Mouse (Mus musculus) retina, postnatal 1 day (tissue): Measurements from ENCODE around the gene Kcnn1.

Experiments
- DNase-seq: peaks from one replicate; pipeline ENCODE4 v3.0.0-alpha.2; 2012

Kcnn1 gene

DNA sequence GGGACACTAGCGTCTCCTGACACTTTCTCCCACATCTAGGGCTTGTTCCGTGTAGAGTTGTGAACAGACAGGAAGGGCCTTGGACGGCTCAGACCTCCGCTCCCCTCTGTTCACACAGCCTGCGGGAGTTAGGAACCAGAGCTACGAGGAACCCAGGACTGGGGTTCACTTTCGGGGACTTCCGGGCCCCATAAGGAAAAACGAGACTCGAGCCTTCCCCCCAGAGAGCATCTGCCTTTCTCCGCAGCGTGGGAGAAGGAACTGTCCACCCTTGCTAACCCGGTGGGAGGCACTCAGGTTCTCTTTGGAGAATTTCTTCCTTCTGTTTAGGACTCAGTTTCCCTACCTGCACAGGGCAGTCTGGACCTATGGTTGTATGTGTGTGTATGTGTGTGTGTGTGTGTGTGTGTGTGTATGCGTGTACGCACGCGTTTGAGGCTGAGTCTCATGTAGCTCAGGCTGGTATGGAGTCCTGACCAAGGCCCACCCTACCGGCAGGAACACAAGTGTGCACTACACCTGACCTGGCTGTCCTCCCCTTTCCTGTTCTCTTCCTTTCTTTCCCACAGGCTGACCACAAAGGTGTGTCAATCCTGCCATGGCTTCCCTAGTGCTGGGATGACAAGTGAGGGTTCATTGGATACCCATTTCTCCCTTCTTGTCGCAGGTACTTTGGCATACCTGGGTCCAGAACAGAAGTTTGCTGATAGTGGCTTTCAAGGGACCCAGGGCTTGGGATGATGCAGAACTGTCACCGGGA, 30.0 kb upstream of the Kcnn1 start:
- no peak for DNase-seq

DNA sequence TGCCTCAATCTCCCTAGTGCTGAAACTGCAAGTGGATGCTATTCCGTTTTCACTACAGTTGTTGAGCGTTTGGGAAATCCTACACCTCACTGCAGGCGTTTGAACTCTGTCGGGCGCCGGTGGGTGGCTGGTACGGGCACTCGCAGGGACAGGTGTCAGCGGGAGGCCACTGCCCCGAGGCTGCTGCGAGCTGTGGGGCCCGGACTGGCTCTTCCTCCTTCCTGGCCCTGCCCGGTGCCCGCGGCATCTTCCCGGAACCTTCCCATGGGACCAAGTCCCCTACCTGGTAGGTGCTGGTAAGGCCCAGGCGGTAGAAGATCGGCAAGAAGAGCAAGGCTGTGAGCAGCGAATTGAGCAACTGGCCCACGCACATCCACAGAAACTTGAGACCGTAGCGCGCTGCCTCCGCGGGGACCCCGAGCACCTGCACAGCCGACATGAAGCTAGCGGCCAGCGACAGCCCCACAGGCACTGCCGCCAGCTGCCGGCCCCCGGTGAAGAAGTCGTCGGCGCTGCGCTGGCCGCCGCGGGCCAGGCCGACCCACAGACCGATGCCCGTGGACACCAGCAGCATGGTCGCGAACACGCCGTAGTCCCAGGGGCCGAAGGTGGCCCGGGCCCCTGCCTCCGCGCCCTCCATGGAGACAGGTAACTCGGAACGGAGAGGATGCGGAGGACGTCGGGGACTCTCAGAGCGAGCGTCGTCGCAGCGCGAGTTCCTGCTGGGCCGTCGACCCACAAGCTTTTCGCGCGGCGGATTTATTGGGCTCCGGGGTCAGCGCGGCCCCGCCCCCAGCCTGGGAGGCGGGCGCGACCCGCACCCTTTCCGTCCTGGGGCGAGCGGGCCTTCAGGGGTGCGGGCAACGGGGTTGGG, 29.2 kb upstream of the Kcnn1 start, which contains the start of gene Slc5a5:
Gene Slc5a5 (minus strand): TSS at position 736 of the 874 bp plus-strand sequence.
- peak; percentile 51 for DNase-seq

DNA sequence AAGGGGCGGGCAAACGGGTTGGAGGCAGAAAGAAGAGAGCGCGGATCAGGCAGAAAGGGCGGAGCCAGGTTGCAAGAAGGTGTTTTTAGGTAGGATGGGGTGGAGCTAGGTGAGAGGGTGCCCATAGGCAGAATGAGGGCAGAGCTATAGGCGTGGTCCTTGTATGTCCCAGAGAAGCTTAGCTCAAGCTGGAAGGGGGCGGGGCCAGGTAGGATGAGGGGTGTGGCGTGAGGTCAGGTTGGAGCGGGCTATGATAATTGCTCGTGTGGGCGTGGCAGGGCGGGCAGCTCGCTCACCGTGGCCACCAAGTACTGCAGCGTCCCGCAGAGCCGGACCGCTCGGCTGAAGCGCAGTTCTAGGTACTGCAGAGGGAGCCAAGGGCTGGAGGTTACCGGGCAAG, 28.3 kb upstream of the Kcnn1 start:
- DNase-seq: peak; percentile 46

DNA sequence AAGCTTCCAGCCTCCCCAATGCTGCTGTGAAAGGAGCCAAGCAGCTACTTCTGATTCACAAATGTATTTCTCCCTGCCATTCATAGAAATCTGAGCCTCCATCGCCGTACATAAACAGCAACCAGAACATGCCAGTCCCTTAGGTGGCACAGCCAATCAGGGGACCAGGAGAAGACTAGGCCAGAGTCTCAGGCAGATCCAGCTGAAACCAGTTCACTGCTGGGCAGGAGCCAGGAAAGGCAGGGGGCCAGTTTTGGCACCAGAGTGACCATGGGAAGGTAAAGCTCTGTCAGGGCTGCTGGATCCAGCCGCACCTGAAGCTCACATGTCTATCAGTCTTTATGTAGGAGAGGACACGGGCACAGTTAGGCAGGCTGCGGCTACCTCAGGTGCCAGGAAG, 27.6 kb upstream of the Kcnn1 start:
- no peak for DNase-seq

DNA sequence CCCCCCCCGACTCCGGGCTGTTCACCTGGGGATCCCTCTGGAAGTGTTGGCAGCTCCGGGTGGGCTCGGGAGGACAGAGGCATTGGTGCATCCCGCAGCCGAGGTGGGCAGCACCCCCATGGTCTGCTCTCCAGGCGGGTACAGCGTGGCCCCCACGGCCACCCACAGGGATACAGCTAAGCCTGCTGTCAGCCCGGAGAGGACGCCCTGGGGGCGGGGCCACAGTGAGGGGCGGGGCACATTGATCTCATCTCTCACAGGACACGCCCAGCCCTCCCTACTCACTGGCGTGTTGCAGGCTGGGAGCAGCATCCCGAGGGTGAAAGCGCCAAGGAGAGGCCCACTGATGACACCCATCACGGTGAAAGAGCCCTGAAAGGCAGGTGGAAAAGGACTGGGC, 24.6 kb upstream of the Kcnn1 start:
- DNase-seq: peak; percentile 84

DNA sequence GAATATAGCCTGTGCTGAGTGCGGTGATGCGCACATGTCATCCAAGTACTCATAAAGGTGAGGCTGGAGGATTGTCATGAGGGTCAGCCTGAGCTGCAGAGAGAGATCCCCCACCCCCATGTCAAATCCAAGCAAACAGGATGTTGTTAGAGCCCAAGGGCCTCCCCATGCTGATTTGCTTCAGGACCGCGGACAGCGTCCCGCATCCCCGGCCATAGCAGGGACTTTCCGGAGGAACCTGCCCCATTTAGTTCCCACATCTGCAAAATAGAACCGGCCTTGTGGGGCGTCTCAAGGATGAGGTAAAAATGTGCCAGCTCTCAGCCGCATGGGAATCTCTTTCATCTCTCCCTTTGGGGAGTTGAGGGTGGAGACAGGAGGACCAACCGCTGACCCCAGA, 22.6 kb upstream of the Kcnn1 start:
- peak; percentile 49 for DNase-seq

DNA sequence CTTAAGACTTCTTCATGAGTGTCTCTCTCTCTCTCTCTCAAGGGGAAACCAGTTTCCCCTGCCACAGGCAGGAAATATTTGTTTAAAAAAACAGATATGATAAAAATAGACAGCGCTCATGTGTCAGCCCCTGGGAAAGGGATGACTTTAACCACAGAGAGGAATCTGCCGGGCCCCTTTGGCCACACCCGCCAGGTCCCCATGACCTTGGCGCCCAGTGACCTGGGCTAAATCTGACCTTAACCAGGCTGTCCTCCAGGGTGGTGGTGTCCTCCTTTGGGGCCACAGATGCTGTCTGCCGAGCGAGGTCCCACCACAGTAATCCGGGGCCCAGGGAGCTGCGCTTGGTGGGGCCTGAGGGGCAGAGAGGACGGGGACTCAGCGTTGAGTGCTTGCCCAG, 21.6 kb upstream of the Kcnn1 start:
- DNase-seq: no peak

DNA sequence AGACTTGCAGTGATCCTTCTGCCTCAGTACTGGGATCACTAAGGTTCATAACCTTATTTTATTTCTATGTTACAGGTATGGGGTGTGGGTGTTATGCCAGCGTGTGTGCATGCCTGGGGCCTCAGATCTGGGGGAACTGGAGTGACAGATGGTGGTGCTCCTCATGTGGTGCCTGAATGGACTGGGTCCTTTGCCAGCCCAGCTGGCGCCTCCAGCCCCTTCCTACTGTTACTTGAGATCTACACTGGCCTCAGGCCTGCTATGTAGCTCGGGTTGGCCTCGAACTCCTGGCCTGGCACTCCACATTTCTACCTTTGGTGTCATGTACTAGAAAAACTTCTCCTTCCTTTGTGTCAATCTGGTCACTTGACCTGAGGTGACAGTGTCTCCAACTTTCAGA, 21.1 kb upstream of the Kcnn1 start:
- DNase-seq: no peak

DNA sequence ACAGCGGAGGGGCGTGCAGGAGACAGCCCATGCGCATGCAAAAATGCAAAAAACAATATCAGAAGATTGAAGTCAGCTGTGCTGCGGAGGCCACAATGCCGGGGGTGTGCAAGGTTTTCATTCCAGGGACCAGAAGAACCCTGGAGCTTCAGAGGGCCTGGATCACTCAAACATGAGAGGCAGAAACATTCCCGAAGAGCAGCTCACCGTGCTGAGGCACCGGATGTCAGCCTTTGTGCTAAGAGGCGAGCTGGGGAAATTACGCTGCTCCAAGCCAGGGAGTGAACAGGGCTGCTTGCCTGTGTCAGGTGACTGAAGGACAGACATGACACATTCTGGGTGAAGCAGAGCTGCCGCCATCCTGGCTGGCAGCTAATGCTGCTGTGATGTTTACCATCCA, 17.5 kb upstream of the Kcnn1 start:
- DNase-seq: no peak

DNA sequence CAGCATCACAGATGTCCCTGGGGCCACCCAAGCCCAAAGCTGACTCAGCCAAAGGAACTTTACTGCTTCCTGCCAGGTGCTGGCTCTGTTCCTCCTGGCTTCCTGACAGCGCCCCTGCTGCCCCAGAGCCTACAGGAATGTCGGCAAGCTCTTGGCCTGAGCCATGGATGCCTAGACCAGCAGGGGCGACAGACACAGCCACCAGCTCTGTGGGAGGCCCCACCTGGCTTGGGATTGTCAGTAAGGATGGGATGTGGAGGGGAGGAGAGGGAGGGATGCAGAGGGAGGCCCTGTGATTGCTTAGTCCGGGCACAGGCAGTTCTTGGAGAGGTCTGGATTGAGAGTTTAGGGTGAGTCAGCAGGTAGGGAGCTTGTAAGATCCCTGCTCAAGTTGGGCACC, 17.1 kb upstream of the Kcnn1 start:
- DNase-seq: no peak

DNA sequence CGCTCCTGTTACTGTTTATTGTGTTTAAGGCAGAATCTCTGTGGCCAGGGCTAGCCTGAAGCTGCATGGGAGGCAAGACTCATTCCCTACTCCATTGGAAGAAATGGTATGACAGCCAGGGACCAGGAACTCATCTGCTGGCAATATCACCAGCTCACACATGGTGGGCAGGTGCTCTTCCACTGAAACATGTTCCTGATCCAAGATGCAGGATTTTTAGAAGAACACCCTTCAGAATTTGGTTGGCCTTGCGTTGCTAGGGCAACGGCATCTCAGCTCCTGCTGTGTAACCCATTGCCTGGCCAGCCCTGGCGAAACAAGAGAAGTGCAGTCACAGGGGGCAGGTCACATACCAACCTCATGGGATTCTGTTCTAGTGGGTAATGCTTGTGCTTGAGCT, 16.4 kb upstream of the Kcnn1 start:
- DNase-seq: no peak

DNA sequence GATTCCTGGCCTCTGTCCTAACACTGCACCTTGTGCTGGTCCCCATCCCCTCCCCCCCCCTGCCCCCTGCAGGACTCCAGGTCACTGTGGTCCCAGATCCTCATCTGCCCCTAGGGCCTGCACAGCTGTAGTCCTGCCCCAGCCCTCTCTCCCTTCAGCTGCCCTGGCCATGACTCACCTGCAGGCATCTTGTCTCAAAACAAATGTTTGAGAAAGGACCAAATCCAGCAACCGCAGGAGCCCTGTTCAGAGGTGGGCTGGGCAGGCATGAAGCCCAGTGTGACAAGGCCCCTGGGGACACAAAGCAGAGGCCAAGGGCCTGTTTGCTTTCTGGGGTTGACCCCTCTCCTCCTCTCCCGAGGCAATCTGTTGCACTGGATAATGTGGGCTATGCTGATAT, 15.1 kb upstream of the Kcnn1 start:
- DNase-seq: no peak

DNA sequence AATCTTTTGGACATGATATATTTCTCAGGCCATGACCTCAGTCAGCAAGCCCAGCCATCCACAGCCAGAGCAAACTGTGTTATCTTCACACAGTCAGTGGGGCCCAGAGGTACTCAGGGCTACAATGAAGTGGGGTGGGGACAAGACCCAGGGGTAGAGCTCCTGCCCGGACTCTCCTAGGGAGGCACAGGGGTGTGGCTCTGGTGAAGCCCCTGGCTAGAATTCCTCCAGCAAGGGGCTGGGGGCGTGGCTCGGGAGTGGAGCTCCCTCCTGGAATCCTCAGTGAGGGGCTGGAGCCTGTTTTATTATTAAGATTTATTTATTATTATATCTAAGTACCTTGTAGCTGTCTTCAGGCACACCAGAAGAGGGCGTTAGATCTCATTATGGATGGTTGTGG, 13.3 kb upstream of the Kcnn1 start:
- DNase-seq: no peak

DNA sequence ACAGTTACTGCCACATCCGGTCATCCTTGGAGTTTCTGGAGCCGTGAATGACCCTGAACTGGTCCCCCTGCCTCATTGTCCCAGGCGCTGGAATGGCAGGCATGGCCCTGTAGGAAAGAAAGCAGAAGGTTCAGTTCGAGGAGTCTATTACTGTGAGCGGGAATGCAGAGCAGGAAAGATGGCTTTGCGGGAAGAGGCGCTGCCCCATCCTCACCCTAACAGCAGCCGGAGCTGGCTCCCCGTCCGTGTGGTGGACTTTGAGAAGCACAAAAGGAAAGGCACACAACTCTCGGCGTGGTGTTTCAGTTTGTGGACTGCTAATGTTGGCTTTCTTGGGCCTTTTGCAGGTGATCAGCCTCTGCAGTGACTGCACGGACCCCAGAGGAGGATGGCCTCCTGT, 11.4 kb upstream of the Kcnn1 start:
- no peak for DNase-seq

DNA sequence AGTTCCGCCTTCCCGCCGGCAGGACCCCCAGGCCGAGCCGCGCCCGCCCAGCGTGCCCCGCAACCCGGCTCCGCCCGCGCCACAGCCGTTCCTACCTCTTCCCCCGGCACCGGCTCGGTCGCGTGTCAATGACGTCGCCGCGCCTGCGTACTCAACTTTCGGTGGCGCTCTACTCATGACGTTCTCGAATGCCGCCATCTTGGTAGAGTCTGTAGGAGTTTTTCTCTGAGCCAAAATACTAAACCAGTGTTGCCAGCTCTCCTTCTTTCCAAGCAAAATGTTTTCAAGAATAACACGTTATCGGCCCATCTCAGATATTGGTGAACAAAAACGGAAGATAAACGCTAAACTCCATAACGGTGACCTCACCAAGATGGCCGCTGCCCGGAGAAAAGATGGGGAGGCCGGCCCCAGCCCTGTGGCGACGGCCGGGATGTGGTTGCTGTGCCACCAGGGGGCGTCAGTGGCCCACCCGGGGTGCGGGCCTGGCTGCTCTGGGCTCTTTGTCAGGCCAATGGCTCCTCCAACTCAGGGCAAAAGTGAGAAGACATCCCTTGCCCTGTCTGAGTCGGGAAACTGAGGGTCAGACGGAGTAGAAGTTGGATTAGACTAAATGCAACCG, 10.4 kb upstream of the Kcnn1 start, which contains the start of gene Ccdc124:
Gene Ccdc124 (minus strand): TSS at position 572 of the 622 bp plus-strand sequence.
- peak; percentile 96 for DNase-seq

DNA sequence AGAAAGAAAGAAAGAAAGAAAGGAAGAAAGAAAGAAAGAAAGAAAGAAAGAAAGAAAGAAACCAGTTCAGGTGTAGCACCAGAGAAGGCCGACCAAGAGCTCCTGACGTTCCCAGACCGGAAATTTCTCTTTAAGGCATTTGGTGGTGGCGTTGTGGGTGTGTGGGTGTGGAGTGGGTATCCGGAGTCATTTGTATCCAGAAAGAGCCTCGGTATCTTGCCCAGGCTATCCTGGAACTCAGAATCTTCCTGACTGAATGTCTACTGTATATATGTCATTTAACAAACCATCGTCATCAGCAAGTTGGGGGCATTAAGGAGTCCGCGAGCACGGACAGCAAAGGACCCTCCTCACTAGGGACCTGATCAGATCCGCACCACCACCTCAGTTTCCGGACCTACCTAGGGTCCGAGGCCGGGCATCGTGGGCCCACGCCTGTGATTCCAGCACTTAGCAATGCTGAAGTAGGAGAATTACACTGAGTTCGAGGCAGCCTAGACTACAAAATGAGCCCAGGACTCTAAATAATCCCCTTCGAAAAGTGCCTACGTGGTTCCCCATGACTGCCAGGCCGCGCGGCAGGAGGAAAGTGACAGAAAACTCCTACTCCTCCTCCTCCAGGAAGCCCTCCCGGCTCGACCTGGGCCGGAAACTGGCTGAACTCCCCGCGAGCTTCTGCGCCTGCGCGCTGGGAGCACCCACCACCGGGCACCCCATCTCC, 9.7 kb upstream of the Kcnn1 start:
- DNase-seq: no peak

DNA sequence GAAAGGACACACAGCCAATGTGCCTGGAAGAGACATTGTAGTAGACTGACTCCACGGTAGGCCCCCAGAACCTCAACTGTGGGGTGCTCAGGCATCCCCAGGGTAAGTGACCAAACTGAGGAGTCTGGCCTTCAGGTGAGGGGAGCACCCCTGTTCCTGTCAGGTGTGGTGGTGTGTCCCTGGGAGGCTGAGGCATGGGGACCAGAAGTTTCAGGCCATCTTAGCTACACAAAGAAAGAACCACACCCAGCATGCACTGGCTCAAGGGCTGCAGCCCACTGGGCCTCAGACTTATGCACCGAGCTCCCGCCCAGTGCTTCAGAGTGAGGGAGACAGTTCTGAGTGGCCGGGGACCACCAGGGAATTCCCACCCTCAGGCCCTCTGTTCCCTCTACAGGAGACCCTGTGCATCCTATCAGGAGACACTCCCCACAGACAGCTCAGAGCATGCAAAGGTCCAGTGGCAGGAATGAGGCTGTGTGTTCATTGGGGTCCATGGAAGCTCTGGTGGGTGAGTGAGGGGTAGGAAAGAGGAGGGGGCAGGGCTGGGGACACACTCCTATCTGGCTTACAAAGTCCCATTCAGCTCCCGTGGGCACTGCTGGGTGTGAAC, 8.2 kb upstream of the Kcnn1 start:
- DNase-seq: no peak

DNA sequence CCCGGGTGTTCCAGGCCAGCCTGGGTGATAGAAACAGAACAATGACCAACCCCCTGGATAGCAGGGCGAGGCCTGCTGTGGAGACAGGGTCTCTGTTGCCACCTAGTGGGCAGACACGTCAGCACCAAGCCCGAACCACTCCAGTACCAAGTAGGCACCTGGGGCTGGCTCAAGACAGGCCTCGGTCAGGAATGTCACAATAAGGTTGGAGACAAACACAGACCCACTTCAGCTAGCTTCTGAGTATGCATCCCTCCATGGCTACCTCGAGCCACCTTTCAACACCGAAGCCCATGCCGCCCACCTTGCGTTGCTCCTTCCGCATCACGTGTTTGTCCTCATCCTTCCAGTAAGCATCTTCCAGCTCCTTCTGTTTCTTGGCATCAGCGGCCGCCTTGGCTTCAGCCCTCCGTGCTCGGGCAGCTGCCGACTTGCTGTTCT, 6.6 kb upstream of the Kcnn1 start:
- peak; percentile 82 for DNase-seq

DNA sequence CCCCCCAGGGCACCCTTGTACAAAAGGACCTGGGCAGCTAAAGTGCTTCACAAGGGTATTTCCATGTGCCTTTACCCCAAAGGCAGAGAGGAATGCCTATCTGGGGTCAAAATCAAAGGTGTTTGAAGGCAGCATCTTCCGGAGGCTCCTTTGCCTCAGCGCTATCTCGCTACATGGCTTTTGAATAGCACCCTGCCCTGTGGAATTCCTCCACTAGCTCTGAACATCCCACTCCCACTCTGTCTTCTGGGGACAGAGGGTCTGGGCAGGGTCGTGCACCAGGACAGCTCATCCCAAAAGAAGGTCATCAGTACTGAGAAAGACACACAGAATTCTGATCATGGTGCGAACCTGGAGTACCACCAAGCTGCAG, 6.1 kb upstream of the Kcnn1 start:
- DNase-seq: no peak

DNA sequence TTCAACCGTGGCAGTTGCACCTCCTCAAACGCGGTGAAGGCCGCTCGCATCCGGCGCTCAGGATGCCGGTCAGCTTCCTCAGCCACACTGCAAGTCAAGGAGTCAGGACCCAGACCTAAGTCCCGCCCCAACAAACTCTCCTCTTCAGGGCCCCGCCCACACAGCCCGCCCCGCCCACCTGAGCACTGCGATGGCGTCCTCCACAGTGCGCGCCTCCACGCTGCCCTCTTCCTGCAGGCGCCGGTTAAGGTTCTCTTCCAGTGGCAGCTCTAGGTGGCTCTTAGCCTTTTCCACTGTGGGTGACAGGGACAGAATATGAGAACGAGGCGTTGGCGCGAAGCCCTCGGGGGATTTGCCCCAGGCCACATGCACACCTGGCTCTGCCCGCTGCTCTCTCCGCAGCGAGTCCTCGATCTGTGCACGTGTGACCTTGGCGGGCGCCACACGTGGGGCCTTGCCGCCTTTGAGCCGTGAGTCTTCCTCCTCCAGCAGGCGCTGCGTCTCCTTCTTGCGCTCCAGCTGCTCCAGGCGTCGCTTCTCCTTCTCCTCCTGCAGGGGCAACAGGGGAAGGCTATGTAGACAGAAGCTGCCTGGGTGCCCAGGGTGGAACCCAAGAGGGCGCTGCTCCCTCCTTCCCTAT, 5.6 kb upstream of the Kcnn1 start:
- DNase-seq: peak; percentile 57

DNA sequence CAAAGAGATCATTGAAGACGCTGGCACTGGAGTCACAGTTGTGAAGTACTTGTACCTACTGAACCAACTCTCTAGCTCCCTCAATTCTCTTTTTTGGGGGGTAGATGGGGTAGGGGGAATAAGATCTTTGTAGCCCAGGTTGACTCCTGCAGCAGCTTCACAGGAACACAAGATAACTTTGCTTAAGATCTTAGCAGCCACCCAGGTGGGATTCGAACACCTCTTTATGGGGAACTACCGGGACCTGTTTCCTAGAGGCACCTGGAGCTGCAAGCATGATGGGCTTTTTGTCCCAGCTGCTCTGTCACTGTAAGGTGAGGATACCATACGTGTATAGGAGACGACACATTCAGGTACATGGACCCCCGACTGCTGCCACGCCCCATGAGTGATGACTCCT, 3.5 kb upstream of the Kcnn1 start:
- DNase-seq: no peak

DNA sequence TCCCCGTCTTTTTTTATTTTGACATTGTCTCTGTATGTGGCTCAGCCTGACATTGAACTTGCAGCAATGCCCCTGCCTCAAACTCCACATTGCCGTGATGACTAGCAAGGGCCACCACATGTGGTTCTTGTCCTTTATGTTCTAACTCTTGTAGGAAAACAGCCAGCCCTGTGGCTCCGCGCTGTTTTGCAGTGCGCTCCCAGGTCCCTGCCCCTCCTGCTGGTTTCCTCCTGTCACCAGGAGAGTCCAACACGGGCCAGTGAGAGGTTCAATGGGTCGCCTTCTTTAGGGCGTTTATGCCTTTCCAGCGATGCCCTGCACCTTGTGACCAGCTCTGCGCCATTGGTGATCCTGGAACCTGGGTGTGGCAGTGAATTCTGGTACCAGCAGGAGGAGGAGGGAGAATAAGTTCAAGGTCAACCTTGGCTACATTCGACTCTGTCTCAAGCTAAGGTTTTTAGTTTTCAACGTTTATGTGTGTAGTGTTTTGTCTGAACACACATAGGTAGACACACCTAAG, 3.0 kb upstream of the Kcnn1 start:
- no peak for DNase-seq
